ENCODE assay signal across 14 mouse cellular contexts in the genomic region with DNA sequence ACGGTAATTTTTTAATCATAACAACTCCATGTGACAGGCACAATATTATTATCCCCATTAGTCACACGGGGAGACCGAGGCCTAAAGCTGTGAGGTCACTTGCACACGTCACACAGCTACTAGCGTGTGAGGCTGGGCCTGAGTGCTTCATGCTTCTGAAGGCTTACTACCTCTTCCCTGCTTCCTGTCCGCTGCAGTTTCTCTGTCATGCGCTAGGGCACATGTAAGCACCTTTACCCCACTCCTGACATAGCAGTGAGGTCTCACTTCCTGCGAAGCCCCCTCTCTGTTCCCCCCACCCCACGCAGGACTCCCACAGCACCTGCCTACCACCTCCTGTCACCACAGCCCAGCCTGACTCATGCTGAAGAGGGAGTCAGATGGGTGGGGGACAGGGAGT. TPM values are rescaled to one million over a fixed set of nuclear protein-coding genes. Genes with fewer than 3 reads are reported as not detected.
A peak's percentile ranks its signal among the peaks of the same experiment; 100 is the strongest.
DNase-seq lines count a peak whose midpoint lies in the region; ATAC-seq and TF ChIP-seq lines count a peak whose summit lies in the region.
"Had no signal": no experiment of that assay in that cellular context is flagged by ENCODE, and none has a peak within 500 bp of the region (broad histone marks: within the 10 kb centered on the region; RNA-seq: fewer than 3 reads in every experiment).

No protein-coding gene starts in this region.

- no peak for TF ChIP-seq CTCF in heart, postnatal 0 days (IDR thresholded peaks at IDR 0.05; ENCODE audit: low read depth)

- H3K4me3 ChIP-seq in heart, postnatal 0 days (ENCODE audit: low read depth, low read length) = no peak overlapping the region
- H3K4me3 ChIP-seq in neural tube, embryonic 13.5 days = no peak overlapping the region
- no peak overlapping the region for H3K4me3 ChIP-seq in myocyte
- H3K4me3 ChIP-seq: embryonic facial prominence, embryonic 12.5 days; limb, embryonic 13.5 days; neural tube, embryonic 12.5 days had no signal

- H3K4me1 ChIP-seq in heart, postnatal 0 days (ENCODE audit: control insufficient read depth, insufficient read depth) = peaks cover 39% of the 10 kb centered on the region
- H3K4me1 ChIP-seq in neural tube, embryonic 13.5 days (replicated peaks) = peaks cover 94% of the 10 kb centered on the region

- no peak overlapping the region for H3K9ac ChIP-seq in heart, postnatal 0 days (replicated peaks; ENCODE audit: low read depth, low read length)
- no peak overlapping the region for H3K9ac ChIP-seq in neural tube, embryonic 13.5 days
- H3K9ac ChIP-seq: embryonic facial prominence, embryonic 12.5 days; limb, embryonic 13.5 days; neural tube, embryonic 12.5 days had no signal

- no peaks in the 10 kb centered on the region for H3K36me3 ChIP-seq in heart, postnatal 0 days (replicated peaks; ENCODE audit: control insufficient read depth, insufficient read depth, low read length)
- H3K36me3 ChIP-seq in neural tube, embryonic 13.5 days = no peaks in the 10 kb centered on the region
- H3K36me3 ChIP-seq in myocyte (ENCODE audit: control insufficient read depth, insufficient read depth) = peaks cover 8% of the 10 kb centered on the region
- H3K36me3 ChIP-seq: embryonic facial prominence, embryonic 12.5 days; limb, embryonic 13.5 days had no signal

- 69% methylated on average over 9 of the region's 9 CpGs for WGBS in heart, postnatal 0 days
- WGBS in neural tube, embryonic 13.5 days = 63% methylated on average over 9 of the region's 9 CpGs

- no peak for ATAC-seq in heart, postnatal 0 days (ENCODE audit: insufficient read depth, low read depth)
- ATAC-seq in neural tube, embryonic 13.5 days (ENCODE audit: low read depth) = no peak

- TF ChIP-seq POLR2A in myocyte (IDR thresholded peaks at IDR 0.05; ENCODE audit: insufficient read length, low read depth) = no peak

- no peak overlapping the region for H3ac ChIP-seq in myocyte (ENCODE audit: control insufficient read depth, insufficient read length)

- DNase-seq in heart, postnatal 0 days (ENCODE audit: low spot score) = no peak
- DNase-seq in heart, postnatal 25 days (ENCODE audit: low spot score) = no peak
- DNase-seq in neural tube, embryonic 10.5 days (ENCODE audit: extremely low spot score, low spot score) = no peak
- peak; percentile 59 for DNase-seq in thymus, postnatal 4 days
- no peak for DNase-seq in B cell, adult 2 months
- DNase-seq in urinary bladder, postnatal 4 days (ENCODE audit: low spot score in 2 of 2) = no peak
- DNase-seq: kidney, adult 11 months; layer of hippocampus, adult 9-11 months; right cerebral cortex, postnatal 4 days had no signal

- H3K27me3 ChIP-seq in heart, postnatal 0 days (ENCODE audit: control insufficient read depth, insufficient read depth, low read length) = no peaks in the 10 kb centered on the region
- H3K27me3 ChIP-seq in neural tube, embryonic 13.5 days = no peaks in the 10 kb centered on the region
- H3K27me3 ChIP-seq in myocyte (ENCODE audit: control insufficient read depth, insufficient read depth, insufficient read length) = no peaks in the 10 kb centered on the region
- H3K27me3 ChIP-seq: embryonic facial prominence, embryonic 12.5 days; limb, embryonic 13.5 days; neural tube, embryonic 12.5 days had no signal

- H3K9me3 ChIP-seq in heart, postnatal 0 days (replicated peaks; ENCODE audit: control insufficient read depth, low read length) = no peaks in the 10 kb centered on the region
- no peaks in the 10 kb centered on the region for H3K9me3 ChIP-seq in neural tube, embryonic 13.5 days
- H3K9me3 ChIP-seq: embryonic facial prominence, embryonic 12.5 days; limb, embryonic 13.5 days; neural tube, embryonic 12.5 days had no signal

- no peak overlapping the region for H3K4me2 ChIP-seq in heart, postnatal 0 days (ENCODE audit: low read depth, low read length)
- no peak overlapping the region for H3K4me2 ChIP-seq in neural tube, embryonic 13.5 days
- peak overlapping the region; percentile 52 for H3K4me2 ChIP-seq in myocyte (ENCODE audit: low read depth)
- H3K4me2 ChIP-seq: embryonic facial prominence, embryonic 12.5 days; limb, embryonic 13.5 days; neural tube, embryonic 12.5 days had no signal

- no peak for TF ChIP-seq EP300 in heart, postnatal 0 days (IDR thresholded peaks at IDR 0.05; ENCODE audit: low read depth)

- intact Hi-C loops in heart, postnatal 25 days (cut with DNase I) = no loop called here

- 0 out of 2 replicates have a peak overlapping the region, but pooled peaks have one; percentile 14 for H3K27ac ChIP-seq in heart, postnatal 0 days (ENCODE audit: low read depth)
- H3K27ac ChIP-seq in neural tube, embryonic 13.5 days (replicated peaks) = 0 out of 2 replicates have a peak overlapping the region, but pooled peaks have one; percentile 33
- H3K27ac ChIP-seq: embryonic facial prominence, embryonic 12.5 days; limb, embryonic 13.5 days; neural tube, embryonic 12.5 days had no signal

- peaks cover 100% of the 10 kb centered on the region for H3K79me2 ChIP-seq in myocyte (ENCODE audit: control insufficient read depth, insufficient read depth)

TF ChIP-seq in myocyte, 11 proteins besides CTCF, POLR2A, EP300 and RAD21:
- TF ChIP-seq MYOD1 (IDR thresholded peaks at IDR 0.05; ENCODE audit: control insufficient read depth in 1 of 3, insufficient read length in 2 of 3, low read depth in 2 of 3) = no peak
- no peak for TF ChIP-seq TCF3 (IDR thresholded peaks at IDR 0.05; ENCODE audit: insufficient read length, low read depth)
- peak; percentile 51 for TF ChIP-seq POLR2AphosphoS2 (IDR thresholded peaks at IDR 0.05; ENCODE audit: insufficient read length, low read depth)
- TF ChIP-seq MYOG (IDR thresholded peaks at IDR 0.05; ENCODE audit: control insufficient read depth in 1 of 3, insufficient read depth in 1 of 3, insufficient read length in 2 of 3, low read depth in 2 of 3) = peak in 1 of 3 experiments; percentile 10
- no peak for TF ChIP-seq CEBPB (IDR thresholded peaks at IDR 0.05; ENCODE audit: insufficient read depth, poor library complexity, severe bottlenecking)
- TF ChIP-seq TCF12 (IDR thresholded peaks at IDR 0.05; ENCODE audit: insufficient read depth, poor library complexity, severe bottlenecking) = no peak
- TF ChIP-seq REST (IDR thresholded peaks at IDR 0.05; ENCODE audit: insufficient read depth, insufficient read length) = no peak
- TF ChIP-seq USF1 (IDR thresholded peaks at IDR 0.05; ENCODE audit: low read depth) = no peak
- TF ChIP-seq MAX (IDR thresholded peaks at IDR 0.05; ENCODE audit: low read depth) = no peak
- TF ChIP-seq SRF (IDR thresholded peaks at IDR 0.05; ENCODE audit: control insufficient read depth, insufficient read length, low read depth) = no peak
- no peak for TF ChIP-seq E2F4 (IDR thresholded peaks at IDR 0.05; ENCODE audit: insufficient read depth)

RNA-seq across cellular contexts. Expression of gene Fyn, which starts 8.0 kb away (rescaled TPM):
- 24.1 and 34.3 TPM in 2 replicates for total RNA-seq in heart, postnatal 0 days (2014; rRNA removed; ENCODE audit: low replicate concordance)
- 10.3 and 10.8 TPM in 2 replicates for polyA plus RNA-seq in heart, postnatal 0 days (2015; fragmentation: Nextera tagmentation; extraction: Ambion mirVana)
- total RNA-seq in heart, postnatal 25 days (2021) = 10 to 100 TPM; 29.1 to 42.5 TPM
- polyA plus RNA-seq in neural tube, embryonic 13.5 days (2015; fragmentation: Nextera tagmentation; extraction: Ambion mirVana) = 71.6 and 74.9 TPM in 2 replicates
- 148 TPM for polyA plus RNA-seq in myocyte (2012; fragmentation: generic; extraction: Trizol)
